Mouse (Mus musculus) hindbrain, embryonic 16.5 days (tissue): ENCODE measurements at regions not wholly inside any gene's neighbourhood (a gene's known extent, or its start where the extent isn't known, plus 50 kb on each side); places are given as distances from the start of the nearest gene placed in this dataset.

Experiments used
- ATAC-seq: fragments of 200-750 bp; cut with Nextera tagmentation; 2 replicates; pipeline ENCODE4 v1.8.0; 2017; ENCODE audit warnings: moderate TSS enrichment, moderate library complexity
- H3K27ac ChIP-seq: fragments of 300-500 bp; sonication (generic); 2 replicates; pipeline ENCODE4 v1.5.1; 2014; ENCODE audit warnings: low read depth, mild to moderate bottlenecking, control low read depth, low read length, moderate library complexity
- H3K27me3 ChIP-seq: fragments of 300-500 bp; sonication (generic); replicated peaks from 2 replicates; pipeline ENCODE4 v1.6.1; 2014; ENCODE audit warnings: low read length; ENCODE audit not compliant: control insufficient read depth, insufficient read depth
- H3K36me3 ChIP-seq: fragments of 300-500 bp; sonication (generic); 2 replicates; pipeline ENCODE4 v1.6.1; 2014; ENCODE audit warnings: mild to moderate bottlenecking, low read length, moderate library complexity, mixed read lengths; ENCODE audit not compliant: control insufficient read depth, insufficient read depth
- H3K4me1 ChIP-seq: fragments of 300-500 bp; sonication (generic); 2 replicates; pipeline ENCODE4 v1.6.1; 2014; ENCODE audit warnings: low read depth, low read length; ENCODE audit not compliant: control insufficient read depth, insufficient read depth
- H3K4me2 ChIP-seq: fragments of 300-500 bp; sonication (generic); 2 replicates; pipeline ENCODE4 v1.6.1; 2014; ENCODE audit warnings: mild to moderate bottlenecking, low read length, control low read depth, moderate library complexity
- H3K4me3 ChIP-seq: fragments of 300-500 bp; sonication (generic); 2 replicates; pipeline ENCODE4 v1.5.1; 2014; ENCODE audit warnings: mild to moderate bottlenecking, low read length, control low read depth, moderate library complexity
- H3K9ac ChIP-seq: fragments of 300-500 bp; sonication (generic); 2 replicates; pipeline ENCODE4 v1.6.1; 2014; ENCODE audit warnings: low read depth, mild to moderate bottlenecking, control low read depth, low read length, moderate library complexity
- H3K9me3 ChIP-seq: fragments of 300-500 bp; sonication (generic); 2 replicates; pipeline ENCODE4 v1.6.1; 2014; ENCODE audit warnings: mild to moderate bottlenecking, low read length, moderate library complexity; ENCODE audit not compliant: control insufficient read depth
- WGBS: fragments of 180-500 bp; shearing (Covaris S2); extraction: QIAGEN DNeasy Blood & Tissue Kit; methylation state at CpG from one replicate; pipeline ENCODE4 v1.1.7; 2014; 5-methylcytosine and 5-hydroxymethylcytosine counted together

GRCm38 (mm10) chr8:57200280-57200679 lies 120.5 kb upstream of the Hand2 start:
- no peak overlapping the region for H3K4me3 ChIP-seq
- no peaks in the 10 kb centered on the region for H3K36me3 ChIP-seq
- no peaks in the 10 kb centered on the region for H3K4me1 ChIP-seq
- no peak overlapping the region for H3K27ac ChIP-seq
- 81% methylated on average over 8 of the region's 8 CpGs for WGBS
- no peak overlapping the region for H3K4me2 ChIP-seq
- ATAC-seq: no peak
- no peak overlapping the region for H3K9ac ChIP-seq
- no peaks in the 10 kb centered on the region for H3K27me3 ChIP-seq
- H3K9me3 ChIP-seq: no peaks in the 10 kb centered on the region

DNA sequence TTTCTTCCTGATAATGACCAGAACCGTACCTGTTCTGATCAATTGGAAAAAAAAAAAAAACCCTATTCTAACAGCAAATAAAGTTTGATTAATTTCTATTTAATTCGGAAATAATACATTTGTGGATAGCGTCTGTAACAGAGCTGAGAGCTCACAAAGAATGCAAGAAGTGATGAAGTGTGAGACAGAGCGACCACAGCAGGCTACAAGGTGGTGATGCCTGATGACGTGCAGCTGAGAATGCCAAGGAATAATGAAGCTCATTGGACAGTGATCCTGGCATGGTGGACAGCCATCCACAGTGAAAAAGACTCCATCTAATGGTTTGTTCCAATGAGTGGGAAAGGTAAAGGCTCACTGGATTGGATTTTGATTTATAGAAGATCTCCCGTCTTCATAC lies 111.2 kb upstream of the Hand2 start:
- Histone ChIP-seq H3K4me2 (no peak overlapping the region), H3K9ac (no peak overlapping the region), H3K4me1 (no peaks in the 10 kb centered on the region), H3K27me3 (no peaks in the 10 kb centered on the region), H3K9me3 (no peaks in the 10 kb centered on the region), H3K36me3 (no peaks in the 10 kb centered on the region), H3K27ac (no peak overlapping the region), H3K4me3 (no peak overlapping the region)
- ATAC-seq: no peak
- 83% methylated on average over 6 of the region's 6 CpGs for WGBS

DNA sequence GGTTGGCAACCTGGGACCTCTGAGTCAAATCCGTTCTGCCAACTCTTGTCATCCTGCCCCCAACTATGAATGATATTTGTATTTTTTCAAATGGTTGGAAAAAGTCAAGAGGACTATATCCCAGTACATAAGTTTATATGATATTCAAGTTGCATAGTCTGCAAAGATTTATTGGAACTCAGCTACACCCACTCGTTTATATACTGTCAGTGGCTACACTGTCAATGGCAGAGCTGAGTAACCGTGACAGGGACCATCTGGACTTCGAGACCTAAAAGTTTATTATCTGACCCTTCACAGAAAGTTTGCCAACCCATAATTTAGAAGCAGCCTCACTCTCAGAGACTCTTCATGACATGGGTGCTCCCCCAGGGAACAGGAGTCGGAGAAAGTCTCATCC lies 107.7 kb upstream of the Hand2 start:
- H3K27me3 ChIP-seq: no peaks in the 10 kb centered on the region
- H3K4me1 ChIP-seq: no peaks in the 10 kb centered on the region
- no peak overlapping the region for H3K27ac ChIP-seq
- no peak for ATAC-seq
- WGBS: 88% methylated on average over 5 of the region's 5 CpGs
- H3K4me2 ChIP-seq: no peak overlapping the region
- H3K4me3 ChIP-seq: no peak overlapping the region
- H3K36me3 ChIP-seq: no peaks in the 10 kb centered on the region
- H3K9ac ChIP-seq: no peak overlapping the region
- H3K9me3 ChIP-seq: no peaks in the 10 kb centered on the region

DNA sequence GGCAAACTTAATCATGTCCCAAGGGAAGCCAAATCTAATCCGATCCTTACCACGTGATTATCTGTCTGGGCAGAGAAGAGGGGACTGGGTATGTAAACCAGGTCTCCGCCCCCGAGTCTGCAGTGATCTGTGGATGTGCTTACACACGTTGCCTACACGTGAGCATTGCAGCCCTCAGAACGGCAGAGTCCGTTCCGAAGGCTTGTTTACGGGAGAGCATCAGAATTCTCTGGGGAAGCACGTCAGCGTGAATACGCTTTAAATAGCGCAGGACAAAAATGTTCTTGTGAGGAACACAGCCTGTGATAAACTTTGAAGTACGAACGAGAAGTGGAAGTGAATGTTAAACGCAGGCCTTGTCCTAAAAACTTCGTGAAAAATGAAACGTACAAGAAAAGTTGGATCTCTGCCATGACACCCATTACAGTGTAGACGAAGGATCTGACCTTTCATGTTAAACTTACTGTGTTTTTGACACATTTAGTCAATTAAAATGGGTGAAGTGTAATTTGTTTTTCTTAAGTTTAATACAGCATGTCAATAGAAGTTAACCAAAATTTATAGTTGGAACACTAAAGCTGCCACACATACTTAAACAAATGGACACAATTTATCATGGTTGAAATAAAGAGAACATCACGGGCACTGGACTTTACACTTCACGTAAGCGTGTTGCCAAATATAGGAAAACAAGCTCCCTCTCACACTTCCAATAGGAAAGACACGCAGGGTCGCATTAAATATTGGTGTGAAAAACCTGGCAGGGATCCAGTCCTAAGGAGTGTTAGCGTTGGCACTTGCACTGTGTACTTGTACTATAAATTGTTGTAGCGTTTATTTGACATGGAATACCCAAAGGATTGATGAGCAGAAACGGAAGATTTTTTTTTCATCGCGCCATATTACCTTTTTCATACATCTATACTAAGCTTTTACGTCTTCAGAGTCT lies 106.5 kb upstream of the Hand2 start:
- no peak overlapping the region for H3K4me2 ChIP-seq
- H3K9ac ChIP-seq: no peak overlapping the region
- H3K36me3 ChIP-seq: no peaks in the 10 kb centered on the region
- WGBS: 74% methylated on average over 31 of the region's 31 CpGs
- no peak for ATAC-seq
- H3K4me1 ChIP-seq: no peaks in the 10 kb centered on the region
- H3K27ac ChIP-seq: no peak overlapping the region
- no peaks in the 10 kb centered on the region for H3K9me3 ChIP-seq
- H3K27me3 ChIP-seq: no peaks in the 10 kb centered on the region
- no peak overlapping the region for H3K4me3 ChIP-seq

GRCm38 (mm10) chr8:57230594-57230993 lies 90.2 kb upstream of the Hand2 start:
- 82% methylated on average over 4 of the region's 4 CpGs for WGBS

DNA sequence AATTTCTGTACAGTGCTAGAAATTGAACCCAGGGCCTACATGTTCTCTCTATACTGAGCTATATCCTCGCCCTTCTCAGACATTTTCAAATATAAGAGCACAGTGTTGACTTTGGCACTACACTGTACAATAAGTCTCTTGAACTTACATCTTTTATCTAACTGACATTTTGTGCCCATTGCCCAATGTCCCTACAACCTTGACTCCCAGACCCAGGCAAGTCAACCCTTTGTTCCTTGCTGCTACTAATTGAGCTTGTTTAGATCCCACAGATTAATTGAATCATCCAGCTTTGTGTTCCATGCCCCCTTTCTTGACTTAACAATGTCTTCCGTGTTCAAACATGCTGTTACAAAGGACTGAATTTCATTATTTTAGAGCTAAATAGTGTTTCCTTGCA lies 78.5 kb upstream of the Hand2 start:
- H3K9me3 ChIP-seq: no peaks in the 10 kb centered on the region
- no peaks in the 10 kb centered on the region for H3K27me3 ChIP-seq
- H3K9ac ChIP-seq: no peak overlapping the region
- H3K36me3 ChIP-seq: no peaks in the 10 kb centered on the region
- ATAC-seq: no peak
- H3K4me2 ChIP-seq: no peak overlapping the region
- no peak overlapping the region for H3K27ac ChIP-seq
- H3K4me1 ChIP-seq: no peaks in the 10 kb centered on the region
- WGBS: 67% methylated on average over 2 of the region's 2 CpGs
- H3K4me3 ChIP-seq: no peak overlapping the region

More at GRCm38 (mm10) chr8:57230594-57230993, 90.2 kb upstream of the Hand2 start:
- H3K27ac ChIP-seq: no peak overlapping the region
- H3K9me3 ChIP-seq: no peaks in the 10 kb centered on the region
- H3K36me3 ChIP-seq: no peaks in the 10 kb centered on the region
- no peak for ATAC-seq
- H3K4me3 ChIP-seq: no peak overlapping the region
- no peak overlapping the region for H3K4me2 ChIP-seq
- H3K27me3 ChIP-seq: no peaks in the 10 kb centered on the region
- no peak overlapping the region for H3K9ac ChIP-seq
- no peaks in the 10 kb centered on the region for H3K4me1 ChIP-seq

DNA sequence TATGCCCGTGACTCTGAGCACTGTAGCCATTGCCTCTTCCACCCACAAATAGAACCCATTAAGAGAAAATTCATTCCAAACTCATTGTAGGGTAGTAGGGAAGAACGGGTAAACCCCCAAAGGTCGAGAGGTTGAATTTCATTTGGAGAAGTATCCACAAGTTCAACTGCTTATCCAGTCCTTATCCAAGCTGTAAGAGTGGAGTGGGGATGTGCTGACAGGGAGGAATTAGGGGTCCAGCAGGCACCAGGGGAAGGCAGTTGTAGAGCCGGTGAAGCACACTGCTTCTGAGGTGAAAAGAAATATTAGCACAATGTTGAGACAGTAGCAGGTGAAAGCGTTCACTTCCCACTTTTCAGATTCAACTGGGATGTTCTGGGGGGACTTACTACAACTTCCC lies 71.7 kb upstream of the Hand2 start:
- Histone ChIP-seq H3K9ac (no peak overlapping the region), H3K27me3 (no peaks in the 10 kb centered on the region), H3K4me3 (no peak overlapping the region), H3K4me1 (no peaks in the 10 kb centered on the region), H3K27ac (no peak overlapping the region), H3K4me2 (no peak overlapping the region), H3K9me3 (no peaks in the 10 kb centered on the region), H3K36me3 (no peaks in the 10 kb centered on the region)
- 82% methylated on average over 5 of the region's 5 CpGs for WGBS
- no peak for ATAC-seq
